Mouse (Mus musculus): ENCODE data around the gene Psmc3.
A peak's percentile ranks its signal among the peaks of the same experiment; 100 is the strongest.

The Psmc3 gene

DNA sequence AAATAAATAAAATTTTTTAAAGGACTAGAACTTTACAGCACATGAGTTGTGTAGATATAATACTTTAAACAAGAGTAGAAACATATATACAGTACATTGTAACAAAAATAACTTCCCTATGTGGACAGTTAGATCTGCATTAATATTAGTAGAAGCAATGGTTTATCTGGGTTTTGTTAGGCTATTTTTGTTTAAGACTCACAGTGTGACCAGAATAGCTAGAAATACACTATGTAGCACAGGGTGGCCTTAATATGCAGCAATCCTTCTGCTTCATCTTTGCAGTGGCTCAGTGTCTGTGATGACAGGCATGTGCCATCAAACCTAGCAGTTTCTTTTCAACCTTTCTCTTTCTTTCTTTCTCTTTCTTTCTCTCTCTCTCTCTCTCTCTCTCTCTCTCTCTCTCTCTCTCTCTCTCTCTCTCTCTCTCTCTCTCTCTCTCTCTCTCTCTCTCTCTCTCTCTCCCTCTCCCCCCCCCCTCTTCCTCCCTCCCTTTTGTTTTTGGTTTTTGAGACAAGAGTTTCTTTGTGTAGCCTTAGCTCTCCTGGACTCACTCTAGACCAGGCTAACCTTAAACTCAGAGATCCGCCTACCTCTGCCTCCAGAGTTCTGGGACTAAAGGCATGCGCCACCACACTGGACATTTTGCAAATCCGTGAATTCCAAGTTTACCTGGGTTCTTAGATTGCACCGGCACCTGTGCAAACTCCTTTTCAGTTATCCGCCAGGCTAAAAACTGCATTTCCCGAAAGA is 452 bp upstream of the Psmc3 start:
- DNase-seq (ENCODE audit: low spot score) = no peak

DNA sequence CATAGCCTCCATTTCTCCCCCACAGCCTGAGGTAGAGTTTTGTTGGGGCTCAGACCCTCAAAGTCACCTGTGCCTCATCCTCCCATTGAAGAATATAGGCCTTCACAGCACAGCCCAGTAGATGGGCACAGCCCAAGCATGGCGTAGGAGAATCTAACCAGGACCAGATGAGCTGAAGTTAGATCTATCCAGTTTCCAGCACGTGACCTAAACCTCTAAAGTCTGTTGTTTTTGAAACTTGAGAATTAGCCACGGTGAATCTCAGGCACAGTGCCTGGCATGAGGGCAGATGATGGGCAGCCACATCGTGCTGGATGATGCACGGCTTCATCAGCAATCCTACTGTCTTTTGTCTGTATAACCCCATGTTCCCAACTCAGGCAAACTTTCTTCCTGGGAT is 4.6 kb downstream of the Psmc3 start:
- no peak for DNase-seq (ENCODE audit: low spot score)

DNA sequence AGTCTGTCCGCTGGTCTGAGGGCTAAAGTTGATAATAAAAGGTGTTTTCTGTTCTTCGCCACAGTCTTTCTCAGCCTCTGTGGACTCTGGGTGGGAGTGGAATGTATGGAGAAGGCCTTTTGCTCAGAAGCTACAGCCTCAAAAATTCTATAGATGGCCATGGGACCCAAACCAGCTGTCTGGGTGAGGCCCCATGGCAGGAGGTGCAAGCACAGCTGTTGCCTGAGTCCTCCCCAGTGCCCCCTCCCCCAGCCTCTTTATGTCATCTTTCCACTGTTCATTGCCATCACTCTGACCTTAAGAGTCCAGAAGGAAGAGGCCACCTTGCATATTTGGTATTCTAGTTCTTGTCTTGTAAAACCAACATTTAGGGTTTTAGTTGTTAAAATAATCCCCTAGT is 5.6 kb downstream of the Psmc3 start:
- DNase-seq (ENCODE audit: low spot score) = no peak

DNA sequence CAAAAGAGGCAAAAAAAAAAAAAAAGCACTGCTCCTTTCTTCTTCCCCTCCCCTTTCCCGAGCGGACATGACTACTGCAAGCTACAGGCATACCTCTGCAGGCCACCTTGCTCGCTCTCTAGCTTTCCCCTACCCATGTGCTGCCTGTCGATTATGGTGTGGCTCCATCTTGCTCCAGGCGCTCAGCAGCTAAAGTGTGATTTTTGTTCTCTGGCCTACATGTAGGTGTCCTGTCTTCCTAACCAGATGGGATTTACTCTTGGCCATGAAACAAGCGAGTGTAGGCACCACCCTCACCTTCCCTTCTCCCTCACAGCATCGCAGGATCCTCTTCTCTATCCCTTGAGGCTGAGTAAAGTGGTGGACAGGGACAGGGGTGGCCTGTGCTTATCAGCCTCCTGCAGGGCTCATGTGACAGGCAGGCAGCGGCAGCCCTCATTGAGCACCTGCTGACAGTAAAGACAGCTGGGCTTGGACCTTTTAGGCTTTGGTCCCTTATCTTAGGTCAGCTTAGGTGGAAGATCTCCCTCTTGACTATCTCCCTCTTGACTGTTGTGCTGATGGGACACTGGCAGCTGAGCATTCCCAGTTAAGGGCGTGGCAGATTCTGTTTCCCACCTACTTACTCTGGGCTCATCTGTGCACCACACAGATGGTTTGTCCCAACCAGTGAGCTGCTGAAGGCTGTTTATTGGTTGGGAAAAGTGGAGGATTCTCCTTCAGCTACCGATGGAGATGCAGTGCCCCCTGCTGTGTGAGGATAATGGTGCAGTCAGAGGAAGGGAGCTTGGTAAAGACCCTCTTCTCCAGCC is 6.9 kb downstream of the Psmc3 start:
- no peak for DNase-seq (ENCODE audit: low spot score)

DNA sequence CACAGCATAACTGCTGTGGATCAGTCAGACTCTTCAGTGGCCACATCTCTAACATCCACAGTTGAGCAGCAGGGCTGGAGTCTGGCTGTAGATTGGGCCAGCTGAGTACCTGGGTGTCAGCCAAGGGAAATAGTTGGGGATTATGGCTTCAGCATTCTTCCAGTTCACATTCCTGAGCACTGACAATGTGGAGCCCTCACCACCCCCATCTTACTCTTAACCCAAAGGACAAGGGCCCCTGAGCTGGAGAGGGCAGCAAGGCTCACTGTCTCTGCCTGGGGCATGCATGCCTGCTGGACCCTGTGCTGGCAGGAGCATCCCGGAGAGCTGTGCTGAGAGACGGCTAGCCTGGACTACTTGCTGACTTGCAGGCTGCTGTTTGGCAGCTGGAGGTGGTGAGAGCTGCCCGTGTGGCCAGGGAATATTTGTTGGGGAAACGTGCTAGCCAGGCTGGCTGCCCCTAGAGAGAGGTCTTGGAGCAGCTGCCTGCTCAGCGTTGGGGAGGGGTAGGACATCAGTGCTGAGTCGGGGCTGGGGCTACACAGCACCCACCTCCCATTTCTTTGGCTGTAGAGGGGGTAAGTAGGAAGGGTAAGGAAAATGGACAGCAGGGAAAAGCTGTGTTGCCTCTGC is 8.2 kb downstream of the Psmc3 start:
- DNase-seq (ENCODE audit: low spot score) = no peak

DNA sequence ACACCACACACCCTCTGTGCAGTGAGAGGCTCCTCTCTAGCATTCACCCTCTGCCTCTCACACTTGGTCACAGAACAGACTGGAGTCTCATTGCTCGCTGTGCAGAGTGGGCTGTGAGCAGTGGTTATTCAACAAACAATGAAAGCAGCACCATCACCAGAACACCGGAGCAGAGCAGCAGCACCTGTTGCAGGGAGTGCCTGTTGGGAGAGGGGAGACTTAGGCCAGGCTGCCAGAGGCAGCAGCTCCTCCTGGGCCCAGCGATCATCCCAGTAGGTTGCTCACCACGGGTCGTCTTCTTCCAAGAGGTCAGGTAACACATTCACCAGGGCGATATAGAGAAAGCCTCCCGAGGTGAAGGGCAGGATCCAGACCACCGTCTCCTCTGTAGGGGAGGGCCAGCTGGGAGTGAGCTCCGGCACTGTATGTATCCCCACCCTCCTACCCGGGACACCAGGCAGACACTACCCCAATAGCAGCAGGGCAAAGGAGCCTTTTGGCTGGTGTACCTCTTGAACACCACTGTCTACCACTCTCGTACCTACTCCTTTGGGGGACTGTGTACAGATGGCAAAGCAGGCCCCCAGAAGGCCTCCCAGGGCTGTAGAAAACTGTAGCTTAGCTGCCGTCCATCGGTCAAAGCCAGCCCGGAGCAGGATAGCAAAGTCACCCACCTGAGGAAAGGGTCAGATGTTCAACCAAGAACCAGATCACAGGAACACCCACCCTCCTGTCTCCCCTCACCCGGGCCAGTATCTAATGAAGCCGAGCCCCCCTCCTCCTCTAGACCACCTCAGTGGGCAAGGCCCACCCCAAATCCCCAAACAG is 9.2 kb downstream of the Psmc3 start:
- DNase-seq (ENCODE audit: low spot score) = no peak

DNA sequence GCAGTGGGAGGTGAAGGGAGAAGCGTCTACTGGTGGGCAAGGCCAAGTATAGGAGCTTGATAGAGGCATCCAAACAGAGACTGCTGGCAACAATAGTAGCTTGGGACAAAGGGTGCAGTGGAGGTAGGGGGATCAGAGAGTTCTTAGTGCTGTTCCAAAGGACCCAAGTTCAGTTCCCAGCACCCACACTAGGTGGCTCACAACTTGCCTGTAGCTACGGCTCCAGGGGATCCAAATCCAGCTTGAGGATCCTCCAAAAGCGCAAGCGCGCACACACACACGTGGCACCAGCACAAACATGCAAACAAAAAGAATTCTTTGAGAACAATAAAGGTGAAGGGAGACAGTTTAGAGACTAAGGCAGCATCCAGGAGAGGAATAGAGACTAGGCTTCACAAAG is 10.4 kb downstream of the Psmc3 start:
- no peak for DNase-seq (ENCODE audit: low spot score)

DNA sequence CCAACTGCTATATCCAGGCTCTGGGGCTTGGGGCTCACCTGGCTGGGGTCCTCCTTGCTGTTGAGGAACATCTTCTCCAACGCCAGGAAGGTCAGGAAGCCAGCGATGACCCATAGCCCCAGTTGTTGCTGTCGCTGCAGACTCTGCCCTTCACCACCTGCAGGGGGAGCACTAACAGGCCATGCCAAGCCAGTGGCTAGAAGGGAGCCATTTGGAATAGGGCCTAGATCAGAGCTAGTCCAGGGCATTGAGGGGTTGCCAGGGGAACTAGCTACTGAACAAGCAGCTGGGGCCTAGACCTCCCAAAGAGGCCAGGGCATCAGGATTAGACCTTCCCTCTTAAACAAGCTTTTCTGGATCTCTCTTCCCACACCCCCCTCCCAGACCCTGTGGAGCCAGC is 11.7 kb downstream of the Psmc3 start:
- no peak for DNase-seq (ENCODE audit: low spot score)

DNA sequence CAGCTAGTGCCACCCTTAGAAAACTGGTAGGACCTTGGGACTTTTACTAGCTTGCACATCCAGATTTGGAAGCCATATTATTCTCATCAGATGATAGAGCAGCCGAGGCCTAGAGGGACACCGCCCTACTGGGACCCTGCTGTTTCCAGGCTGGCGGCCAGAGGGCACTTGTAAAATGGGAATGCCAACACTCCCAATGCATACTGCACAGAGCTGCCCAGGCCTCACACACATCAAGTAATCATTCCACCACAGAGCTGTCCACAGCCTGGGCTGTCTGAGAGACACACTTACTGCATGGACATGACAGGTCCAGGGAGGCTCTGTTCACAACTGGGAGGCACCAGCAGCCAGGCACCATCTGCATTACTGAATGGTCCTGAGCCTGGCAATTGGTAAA is 12.6 kb downstream of the Psmc3 start:
- DNase-seq (ENCODE audit: low spot score) = no peak

DNA sequence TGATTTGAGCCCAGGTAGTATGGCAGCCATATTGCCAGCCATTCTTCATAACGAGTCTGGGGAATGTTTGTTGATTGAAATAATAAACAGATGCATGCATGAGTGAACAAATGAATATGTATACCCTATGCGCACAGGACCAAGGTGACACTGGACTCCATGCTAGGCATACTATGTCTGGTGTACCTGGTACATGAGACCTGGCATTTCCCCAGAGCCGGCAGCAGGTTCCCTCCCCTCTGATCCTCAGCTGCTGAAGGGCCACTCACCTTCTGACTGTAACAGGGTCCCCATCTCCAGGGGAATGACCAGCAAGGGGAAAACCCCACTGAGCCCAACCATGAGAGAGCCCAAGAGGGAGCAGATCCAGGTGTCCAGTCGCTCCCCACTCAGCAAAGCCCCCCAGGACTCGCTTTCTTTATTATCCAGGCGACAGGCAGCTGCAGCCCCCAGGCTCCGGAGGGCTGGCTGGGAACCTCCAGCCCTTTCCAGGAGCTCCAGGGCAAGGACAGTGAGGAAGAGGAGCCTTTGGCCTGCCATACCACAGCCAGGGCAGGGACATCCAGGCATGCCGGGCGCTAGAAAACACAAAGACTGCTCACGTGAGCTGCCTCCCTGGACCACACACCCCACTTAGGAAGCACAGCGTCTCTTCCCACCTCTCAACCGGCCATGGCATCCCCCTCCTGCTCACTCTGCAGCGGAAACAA is 14.5 kb downstream of the Psmc3 start:
- no peak for DNase-seq (ENCODE audit: low spot score)

DNA sequence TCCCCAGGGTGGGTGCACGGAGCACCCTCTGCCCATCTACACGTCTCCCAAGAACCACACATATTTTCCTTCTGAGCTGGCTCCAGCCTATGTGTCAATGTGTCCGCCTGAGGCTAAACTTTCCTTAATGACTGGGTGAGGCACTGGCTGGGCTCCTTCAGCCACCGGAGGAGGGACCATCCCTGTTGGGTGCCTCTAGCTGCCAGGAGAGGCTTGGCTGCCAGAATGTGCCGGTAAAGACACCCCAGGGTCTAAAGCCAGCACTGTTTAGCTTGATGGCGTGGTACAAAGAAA is 15.0 kb downstream of the Psmc3 start:
- no peak for DNase-seq (ENCODE audit: low spot score)

DNA sequence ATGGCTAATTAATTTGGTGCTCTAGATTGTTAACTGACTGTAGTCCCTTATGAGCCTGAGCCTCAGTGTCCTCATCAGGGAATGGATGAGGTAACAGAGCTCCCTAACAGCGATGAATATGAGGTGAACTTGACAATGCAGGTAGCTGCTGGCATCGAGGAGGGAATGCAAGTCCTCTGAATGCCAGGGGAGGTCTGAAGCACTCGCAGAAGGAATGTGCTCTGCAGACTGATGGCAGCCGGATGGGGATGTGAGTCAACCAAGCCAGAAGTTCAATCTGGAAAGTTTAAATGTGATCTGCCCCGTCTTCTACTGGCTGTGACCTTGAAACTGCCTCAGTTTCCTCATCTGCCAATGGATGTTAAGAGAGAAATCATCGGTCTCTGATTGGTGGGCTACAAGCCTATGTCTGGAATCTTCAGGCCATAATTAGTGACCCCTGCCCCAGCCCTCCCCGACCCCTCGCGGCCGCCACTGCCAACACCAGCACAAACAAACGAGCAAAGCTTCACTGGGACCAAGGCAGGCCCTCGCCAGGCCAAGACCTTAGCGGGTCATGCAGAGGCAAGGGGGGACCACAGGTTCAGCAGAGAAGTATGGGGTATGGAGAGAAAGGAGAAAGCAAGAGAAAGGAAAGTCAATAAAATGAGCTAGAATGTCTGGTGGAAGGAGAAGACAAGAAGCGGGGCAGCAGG is 15.6 kb downstream of the Psmc3 start:
- no peak for DNase-seq (ENCODE audit: low spot score)

DNA sequence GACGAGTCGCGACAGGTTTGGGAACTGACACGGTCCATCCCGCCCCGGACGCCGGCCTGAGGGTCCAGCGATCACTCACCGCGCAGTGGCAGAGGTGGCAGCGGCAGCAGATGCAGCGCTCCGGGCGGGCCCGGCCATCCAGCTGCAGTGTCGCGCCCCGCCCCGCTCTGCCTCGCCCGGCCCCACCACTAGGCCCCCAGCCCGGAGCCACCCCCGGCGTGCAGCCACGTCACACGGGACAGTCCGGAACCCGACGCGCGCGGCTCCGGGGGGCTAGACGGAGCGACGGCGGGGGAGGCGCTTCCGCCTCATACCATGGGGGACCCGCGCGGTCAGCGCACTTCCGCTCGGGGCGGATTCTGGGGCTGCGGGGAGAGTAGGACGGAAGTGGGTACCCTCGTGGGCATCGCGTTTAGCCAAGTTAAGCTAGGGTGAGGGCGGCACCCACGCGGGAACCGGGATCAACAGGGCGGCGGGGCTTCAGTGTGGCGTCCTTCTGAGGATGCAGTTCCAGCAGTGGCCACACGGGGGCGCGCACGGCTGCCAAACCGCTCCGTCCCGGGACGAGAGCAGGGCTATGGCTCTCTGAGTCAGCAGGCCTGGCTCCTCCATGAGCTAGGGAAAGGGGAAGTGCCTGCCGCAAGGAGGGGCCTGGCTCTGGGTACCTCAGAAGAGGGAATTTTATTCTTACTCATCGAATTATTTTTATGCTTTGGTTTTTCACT is 16.4 kb downstream of the Psmc3 start, which contains the start of gene Slc39a13:
Slc39a13 (minus strand) TSS at position 342 of the 725 bp plus-strand sequence.
- DNase-seq (ENCODE audit: low spot score) = peak; percentile 93

DNA sequence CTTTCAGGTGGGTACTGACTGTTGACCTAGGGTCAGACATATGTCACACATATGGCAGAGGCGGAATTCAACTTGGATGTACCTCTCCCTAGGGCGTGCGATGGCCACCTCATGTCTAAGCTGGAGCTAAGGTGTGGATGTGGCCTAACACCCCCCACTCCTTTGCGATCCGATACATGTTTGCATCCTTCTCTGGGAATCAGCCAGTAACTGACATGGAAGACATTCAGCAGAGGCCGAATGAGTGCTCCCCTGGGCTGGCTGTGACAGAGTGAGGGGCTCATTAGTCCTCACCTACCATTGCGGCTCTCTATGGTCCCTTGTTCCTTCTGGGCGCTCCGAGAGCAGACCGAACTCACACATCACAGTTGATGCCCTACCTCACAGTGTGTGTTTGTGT is 17.2 kb downstream of the Psmc3 start:
- no peak for DNase-seq (ENCODE audit: low spot score)

DNA sequence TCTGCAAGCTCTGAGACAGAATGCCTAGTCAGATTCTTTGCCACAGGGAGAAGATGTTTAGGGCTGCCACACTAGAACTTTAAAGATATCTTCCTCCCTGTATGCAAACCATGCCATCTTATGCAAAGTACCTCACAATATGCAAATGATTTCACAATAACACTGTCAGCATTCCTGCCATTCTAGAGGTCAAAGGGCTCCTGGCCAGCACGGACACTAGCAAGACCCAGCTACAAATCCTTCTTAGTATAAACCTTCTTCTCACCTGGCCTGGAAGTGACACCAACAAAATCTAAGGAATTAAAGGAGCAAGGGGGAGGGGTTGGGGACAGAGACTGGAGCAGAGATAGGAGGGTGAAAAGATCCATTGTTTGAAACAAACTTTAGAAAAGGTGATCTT is 18.3 kb downstream of the Psmc3 start:
- DNase-seq (ENCODE audit: low spot score) = no peak

DNA sequence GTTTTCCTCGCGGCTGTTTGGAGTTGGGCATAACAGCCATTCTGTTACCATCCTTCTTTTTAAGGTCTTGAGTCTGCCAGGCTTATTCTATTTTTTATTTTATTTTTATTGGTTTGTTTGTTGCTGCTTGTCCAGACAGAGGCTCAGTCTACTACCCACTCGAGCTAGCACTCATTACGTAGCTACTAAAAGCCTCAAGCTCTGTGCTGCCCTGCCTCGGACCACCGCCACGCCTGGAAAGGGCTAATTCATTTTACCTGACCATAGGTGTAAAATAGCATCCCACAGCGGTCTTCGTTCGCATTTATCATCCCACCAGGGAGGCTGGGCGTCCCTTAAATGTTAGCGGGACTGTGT is 24.1 kb downstream of the Psmc3 start:
- DNase-seq (ENCODE audit: low spot score) = no peak

DNA sequence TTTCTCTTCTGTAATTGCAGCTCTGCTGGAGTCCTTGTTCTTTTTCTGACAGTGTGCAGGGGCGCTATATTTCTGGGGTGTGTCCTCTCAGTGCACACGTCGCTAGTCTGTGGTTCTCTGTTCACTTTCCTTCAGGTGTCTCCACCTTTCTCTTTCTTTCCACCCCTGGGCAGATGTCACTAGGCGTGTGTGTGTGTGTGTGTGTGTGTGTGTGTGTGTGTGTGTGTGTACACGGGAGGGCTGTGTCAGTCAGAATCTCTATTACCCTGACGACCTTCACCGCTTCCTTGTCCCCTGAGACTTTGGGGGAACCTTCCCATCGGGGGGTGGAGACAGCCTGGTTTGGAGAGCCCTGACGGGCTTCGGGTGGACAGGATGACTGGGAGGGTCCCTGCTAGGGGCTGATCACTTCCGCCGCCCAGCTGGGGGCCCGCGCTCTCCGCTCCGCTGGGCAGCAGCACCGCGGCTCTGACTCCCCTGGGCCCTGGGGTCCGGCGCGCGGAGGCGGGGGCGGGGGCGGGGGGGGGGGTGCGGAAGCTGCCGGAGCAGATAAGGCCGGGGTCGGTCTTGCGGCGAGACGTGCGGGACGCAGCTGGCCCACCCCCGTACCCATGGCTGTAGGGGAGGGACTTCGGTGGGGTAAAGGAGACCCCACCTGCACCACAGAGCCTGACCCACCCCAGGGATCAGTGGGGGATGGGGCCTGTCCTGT is 24.7 kb downstream of the Psmc3 start:
- DNase-seq (ENCODE audit: low spot score) = no peak

DNA sequence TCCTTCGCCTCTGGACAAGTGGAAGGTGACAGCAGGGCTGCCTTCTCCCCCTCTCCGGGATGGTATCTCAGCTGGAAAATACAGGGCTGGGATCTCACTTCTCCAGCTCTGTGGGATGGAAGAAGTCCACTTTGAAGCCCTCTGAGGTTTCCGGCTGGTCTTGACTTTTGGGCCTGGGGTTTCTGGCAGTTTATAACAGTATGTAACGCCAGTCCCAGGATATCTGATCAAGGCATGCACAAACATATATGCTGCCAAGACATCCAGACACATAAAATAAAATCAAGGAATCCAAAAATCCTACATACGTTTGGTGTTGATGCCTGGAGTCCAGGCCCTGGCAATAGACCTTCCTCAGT is 25.2 kb downstream of the Psmc3 start:
- no peak for DNase-seq (ENCODE audit: low spot score)

DNA sequence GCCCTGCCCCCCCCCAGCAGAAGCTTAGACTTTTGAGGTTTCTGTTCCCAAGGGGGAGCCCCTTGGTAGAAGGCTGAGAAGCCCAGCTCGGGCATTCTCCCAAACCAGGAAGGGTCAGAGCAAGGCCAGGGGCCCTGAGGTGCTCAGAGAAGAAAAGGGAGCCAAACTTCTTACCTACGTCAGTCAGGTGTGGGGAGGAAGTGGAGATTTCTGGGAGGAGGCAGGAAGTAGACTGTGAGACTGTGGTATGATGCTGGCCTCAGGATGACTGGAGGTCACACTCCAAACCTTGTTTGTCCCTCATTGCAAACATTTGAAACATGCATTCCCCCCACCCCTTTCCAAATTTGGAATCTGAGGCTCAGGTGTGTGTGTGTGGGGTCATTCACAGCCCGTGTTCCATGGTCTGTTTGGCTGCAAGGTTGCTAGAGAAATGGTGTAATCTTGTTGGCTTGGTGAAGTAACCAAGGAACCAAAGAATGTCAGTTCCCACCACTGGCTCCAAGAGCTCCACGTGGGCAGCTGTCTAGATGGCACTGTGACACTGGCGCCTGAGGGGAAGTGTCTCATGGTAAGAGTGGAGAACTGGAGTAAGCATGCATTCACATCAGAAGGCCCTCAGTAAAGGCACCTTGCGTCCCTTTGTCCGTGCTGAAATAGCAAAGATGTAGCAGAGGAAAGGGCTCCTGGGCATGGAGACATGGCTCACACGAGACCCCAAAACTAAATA is 27.1 kb downstream of the Psmc3 start:
- no peak for DNase-seq (ENCODE audit: low spot score)
